Mouse (Mus musculus) erythroblast, embryonic 14.5 days (primary cell): Measurements from ENCODE around the gene Ppox.

Source experiments
- GATA1 ChIP-seq: IDR thresholded peaks from 2 replicates; pipeline ENCODE4 v1.6.1; 2012; ENCODE audit warnings: low read length, inconsistent platforms, mixed read lengths
- TAL1 ChIP-seq: IDR thresholded peaks from 3 replicates; pipeline ENCODE4 v1.6.1; 2012; ENCODE audit warnings: low read length, inconsistent platforms, mixed read lengths

- TF ChIP-seq TAL1 (no peak), GATA1 (no peak)
Measured at GRCm38 (mm10) chr1:171276110-171276748, 4.8 kb downstream of the Ppox start.
